23 mouse cellular contexts compared by ENCODE assay signal in genomic region chr17:28153095-28153494, GRCm38 (mm10). TPM values are rescaled to one million over a fixed set of nuclear protein-coding genes. Genes with fewer than 3 reads are reported as not detected.
DNase-seq lines count a peak whose midpoint lies in the region; ATAC-seq lines count a peak whose summit lies in the region.
"Had no signal": no experiment of that assay in that cellular context is flagged by ENCODE, and none has a peak within 500 bp of the region (broad histone marks: within the 10 kb centered on the region; RNA-seq: fewer than 3 reads in every experiment).

No protein-coding gene starts in this region.

- no peak overlapping the region for H3K4me3 ChIP-seq in liver, embryonic 15.5 days (replicated peaks)
- H3K4me3 ChIP-seq in liver, embryonic 11.5 days (ENCODE audit: low read depth, low read length), result no peak overlapping the region
- H3K4me3 ChIP-seq in intestine, embryonic 14.5 days (ENCODE audit: low read depth, low read length), result no peak overlapping the region
- H3K4me3 ChIP-seq in intestine, embryonic 16.5 days (ENCODE audit: low read length), result no peak overlapping the region
- H3K4me3 ChIP-seq: embryonic facial prominence, embryonic 12.5 days; embryonic facial prominence, embryonic 15.5 days; gastrocnemius, adult 2 months; hindbrain, embryonic 12.5 days had no signal

- H3K27me3 ChIP-seq in liver, embryonic 15.5 days, result peaks cover 5% of the 10 kb centered on the region; the same call in 1 of the 2 replicates
- peaks cover 19% of the 10 kb centered on the region for H3K27me3 ChIP-seq in liver, embryonic 11.5 days (replicated peaks; ENCODE audit: control insufficient read depth, insufficient read depth, low read length)
- no peaks in the 10 kb centered on the region for H3K27me3 ChIP-seq in intestine, embryonic 14.5 days (replicated peaks; ENCODE audit: control insufficient read depth, insufficient read depth, low read length)
- no peaks in the 10 kb centered on the region for H3K27me3 ChIP-seq in intestine, embryonic 16.5 days (replicated peaks; ENCODE audit: control insufficient read depth, insufficient read depth, low read length)
- H3K27me3 ChIP-seq: embryonic facial prominence, embryonic 12.5 days; embryonic facial prominence, embryonic 15.5 days; hindbrain, embryonic 12.5 days; Patski had no signal

- 0 out of 2 replicates have a peak, but pooled peaks cover 4% of the 10 kb centered on the region for H3K4me1 ChIP-seq in liver, embryonic 15.5 days (replicated peaks)
- no peaks in the 10 kb centered on the region for H3K4me1 ChIP-seq in liver, embryonic 11.5 days (replicated peaks; ENCODE audit: control insufficient read depth, insufficient read depth, low read length)
- no peaks in the 10 kb centered on the region for H3K4me1 ChIP-seq in intestine, embryonic 14.5 days (replicated peaks; ENCODE audit: control insufficient read depth, insufficient read depth, low read length)
- peaks cover 3% of the 10 kb centered on the region; the same call in 1 of the 2 replicates for H3K4me1 ChIP-seq in intestine, embryonic 16.5 days (ENCODE audit: control insufficient read depth, insufficient read depth, low read length)

- no peak for DNase-seq in liver, embryonic 11.5 days (ENCODE audit: low spot score)
- DNase-seq in intestine, embryonic 14.5 days (ENCODE audit: low spot score), result no peak
- no peak for DNase-seq in heart, adult 11 months
- DNase-seq in gastrocnemius, postnatal 25 days, result no peak
- DNase-seq: adrenal gland, postnatal 10 days; adrenal gland, postnatal 36 days; B cell, adult 2 months; cerebellum, adult 18-20 months; cerebellum, adult 9-10 months; cerebellum, postnatal 14 days; forebrain, postnatal 0 days; gastrocnemius, adult 2 months; gastrocnemius, postnatal 14 days had no signal

- H3K9ac ChIP-seq in liver, embryonic 15.5 days, result no peak overlapping the region
- H3K9ac ChIP-seq in liver, embryonic 11.5 days (ENCODE audit: low read depth, low read length), result no peak overlapping the region
- no peak overlapping the region for H3K9ac ChIP-seq in intestine, embryonic 14.5 days (ENCODE audit: low read length)
- H3K9ac ChIP-seq in intestine, embryonic 16.5 days (ENCODE audit: low read depth, low read length), result no peak overlapping the region
- H3K9ac ChIP-seq: embryonic facial prominence, embryonic 12.5 days; embryonic facial prominence, embryonic 15.5 days; forebrain, postnatal 0 days; hindbrain, embryonic 12.5 days had no signal

- peak overlapping the region; percentile 3; the same call in 1 of the 2 replicates for H3K4me2 ChIP-seq in liver, embryonic 15.5 days
- H3K4me2 ChIP-seq in liver, embryonic 11.5 days, result no peak overlapping the region
- no peak overlapping the region for H3K4me2 ChIP-seq in intestine, embryonic 14.5 days (ENCODE audit: low read length)
- H3K4me2 ChIP-seq in intestine, embryonic 16.5 days (ENCODE audit: low read depth, low read length), result peak overlapping the region; percentile 16; the same call in 1 of the 2 replicates
- H3K4me2 ChIP-seq: embryonic facial prominence, embryonic 12.5 days; embryonic facial prominence, embryonic 15.5 days; heart, embryonic 11.5 days; hindbrain, embryonic 12.5 days had no signal

- no peak overlapping the region for H3K27ac ChIP-seq in liver, embryonic 15.5 days (replicated peaks)
- H3K27ac ChIP-seq in liver, embryonic 11.5 days (ENCODE audit: low read depth, low read length), result no peak overlapping the region
- H3K27ac ChIP-seq in intestine, embryonic 14.5 days (ENCODE audit: low read depth), result no peak overlapping the region
- H3K27ac ChIP-seq in intestine, embryonic 16.5 days (ENCODE audit: low read length), result no peak overlapping the region
- H3K27ac ChIP-seq: embryonic facial prominence, embryonic 12.5 days; embryonic facial prominence, embryonic 15.5 days; gastrocnemius, adult 2 months; hindbrain, embryonic 12.5 days had no signal

- 57% methylated on average over 6 of the region's 6 CpGs for WGBS in liver, embryonic 15.5 days (ENCODE audit: insufficient replicate concordance)
- 73% methylated on average over 6 of the region's 6 CpGs for WGBS in liver, embryonic 11.5 days
- WGBS in intestine, embryonic 14.5 days, result 77% methylated on average over 6 of the region's 6 CpGs
- 64% methylated on average over 6 of the region's 6 CpGs for WGBS in intestine, embryonic 16.5 days

- no peaks in the 10 kb centered on the region for H3K9me3 ChIP-seq in liver, embryonic 15.5 days (replicated peaks)
- H3K9me3 ChIP-seq in liver, embryonic 11.5 days (ENCODE audit: control insufficient read depth, low read length), result no peaks in the 10 kb centered on the region
- no peaks in the 10 kb centered on the region for H3K9me3 ChIP-seq in intestine, embryonic 14.5 days (ENCODE audit: control insufficient read depth, low read length)
- no peaks in the 10 kb centered on the region for H3K9me3 ChIP-seq in intestine, embryonic 16.5 days (ENCODE audit: control insufficient read depth, low read length)
- H3K9me3 ChIP-seq: embryonic facial prominence, embryonic 12.5 days; embryonic facial prominence, embryonic 15.5 days; G1E; hindbrain, embryonic 12.5 days had no signal

- no peaks in the 10 kb centered on the region for H3K36me3 ChIP-seq in liver, embryonic 15.5 days (replicated peaks)
- H3K36me3 ChIP-seq in liver, embryonic 11.5 days (ENCODE audit: control insufficient read depth, insufficient read depth, low read length), result no peaks in the 10 kb centered on the region
- 0 out of 2 replicates have a peak, but pooled peaks cover 4% of the 10 kb centered on the region for H3K36me3 ChIP-seq in intestine, embryonic 14.5 days (ENCODE audit: control insufficient read depth, insufficient read depth, low read length)
- H3K36me3 ChIP-seq in intestine, embryonic 16.5 days (ENCODE audit: control insufficient read depth, insufficient read depth, low read length), result no peaks in the 10 kb centered on the region
- H3K36me3 ChIP-seq: G1E had no signal

- 0 out of 2 replicates have a peak, but pooled peaks have one; percentile 34 for ATAC-seq in liver, embryonic 15.5 days (ENCODE audit: insufficient read depth)
- no peak for ATAC-seq in liver, embryonic 11.5 days (replicated peaks; ENCODE audit: low FRiP score)
- peak; percentile 39; the same call in 1 of the 2 replicates for ATAC-seq in intestine, embryonic 14.5 days (replicated peaks; ENCODE audit: low FRiP score, low TSS enrichment, low read depth)
- peak; percentile 78 for ATAC-seq in intestine, embryonic 16.5 days
- ATAC-seq: forebrain, embryonic 14.5 days; forebrain, postnatal 0 days; hindbrain, embryonic 16.5 days; Patski had no signal

RNA-seq across cellular contexts. Expression of gene Scube3, which starts 11.2 kb away (rescaled TPM):
- polyA plus RNA-seq in liver, embryonic 15.5 days (2015; fragmentation: Nextera tagmentation; extraction: Ambion mirVana), result 0.18 and 0.25 TPM in 2 replicates
- 2.6 TPM in 2 replicates for polyA plus RNA-seq in liver, embryonic 11.5 days (2014; fragmentation: Nextera tagmentation; extraction: Ambion mirVana)
- polyA plus RNA-seq in intestine, embryonic 14.5 days (2014; fragmentation: Nextera tagmentation; extraction: Ambion mirVana), result 3.5 TPM in 2 replicates
- 1.0 and 1.1 TPM in 2 replicates for polyA plus RNA-seq in intestine, embryonic 16.5 days (2015; fragmentation: Nextera tagmentation; extraction: Ambion mirVana)
- total RNA-seq in gastrocnemius, postnatal 25 days (2021), result under 1 TPM; 0.18 to 0.32 TPM
- polyA plus RNA-seq: G1E had no signal

RNA-seq across cellular contexts. Expression of gene Zfp523, which starts 23.8 kb away (rescaled TPM):
- polyA plus RNA-seq in liver, embryonic 15.5 days (2015; fragmentation: Nextera tagmentation; extraction: Ambion mirVana), result 5.8 and 6.4 TPM in 2 replicates
- 13.3 and 14.6 TPM in 2 replicates for polyA plus RNA-seq in liver, embryonic 11.5 days (2014; fragmentation: Nextera tagmentation; extraction: Ambion mirVana)
- polyA plus RNA-seq in intestine, embryonic 14.5 days (2014; fragmentation: Nextera tagmentation; extraction: Ambion mirVana), result 31.8 and 32.4 TPM in 2 replicates
- 22.1 and 23.7 TPM in 2 replicates for polyA plus RNA-seq in intestine, embryonic 16.5 days (2015; fragmentation: Nextera tagmentation; extraction: Ambion mirVana)
- 10 to 100 TPM; 11.4 to 11.6 TPM for total RNA-seq in gastrocnemius, postnatal 25 days (2021)

RNA-seq across cellular contexts. Expression of gene Def6, which starts 54.5 kb away (rescaled TPM):
- 10.4 and 10.9 TPM in 2 replicates for polyA plus RNA-seq in liver, embryonic 15.5 days (2015; fragmentation: Nextera tagmentation; extraction: Ambion mirVana)
- 24.1 and 27.3 TPM in 2 replicates for polyA plus RNA-seq in liver, embryonic 11.5 days (2014; fragmentation: Nextera tagmentation; extraction: Ambion mirVana)
- 1.9 and 2.6 TPM in 2 replicates for polyA plus RNA-seq in intestine, embryonic 14.5 days (2014; fragmentation: Nextera tagmentation; extraction: Ambion mirVana)
- 3.0 and 3.6 TPM in 2 replicates for polyA plus RNA-seq in intestine, embryonic 16.5 days (2015; fragmentation: Nextera tagmentation; extraction: Ambion mirVana)
- 1 to 10 TPM in 1 of 2 experiments, under 1 TPM in 1; 0.97 to 1.9 TPM for total RNA-seq in gastrocnemius, postnatal 25 days (2021)

Comparison
In these comparisons a context has a peak if more than half of its experiments do, and no peak if none do; other contexts are left out.
1. H3K4me2 ChIP-seq: peak in liver, embryonic 15.5 days (single experiment) and intestine, embryonic 16.5 days (single experiment); none in liver, embryonic 11.5 days (single experiment) and intestine, embryonic 14.5 days (single experiment).